Mouse (Mus musculus) layer of hippocampus, adult 9-10 months (tissue): ENCODE measurements around the gene Gas2l3.

Experiments used
- DNase-seq: peaks from one replicate; pipeline ENCODE4 v3.0.0; 2022; ENCODE audit warnings: low spot score

The Gas2l3 gene

DNA sequence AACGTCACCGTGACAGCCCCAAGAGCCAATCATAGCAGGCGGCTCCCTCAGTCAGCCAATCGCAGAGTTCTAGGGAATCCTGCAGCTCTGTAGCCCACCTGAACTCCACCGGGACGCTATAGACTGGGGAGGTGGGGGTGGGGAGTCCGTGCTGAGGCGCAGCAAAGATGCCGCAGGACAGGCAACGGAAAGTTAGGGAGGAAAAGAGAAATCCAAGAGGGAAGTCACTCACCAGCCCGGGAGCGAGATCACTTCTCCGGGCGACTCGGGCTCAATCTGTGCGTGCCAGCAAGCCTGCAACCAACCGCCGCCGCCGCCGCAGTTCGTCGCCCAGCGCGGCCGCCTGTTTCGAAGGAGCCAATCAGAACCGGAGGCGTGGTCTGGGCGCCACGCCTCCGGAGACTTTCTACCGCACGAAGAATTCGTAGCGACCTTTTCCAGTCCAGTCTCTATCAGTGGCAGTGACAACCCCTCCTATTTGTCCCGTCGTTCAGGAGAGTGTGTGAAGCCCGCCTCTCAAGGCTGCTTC, at the start of gene Gas2l3:
Gas2l3 (minus strand) TSS at position 345 of the 529 bp plus-strand sequence.
- DNase-seq = peak; percentile 46

DNA sequence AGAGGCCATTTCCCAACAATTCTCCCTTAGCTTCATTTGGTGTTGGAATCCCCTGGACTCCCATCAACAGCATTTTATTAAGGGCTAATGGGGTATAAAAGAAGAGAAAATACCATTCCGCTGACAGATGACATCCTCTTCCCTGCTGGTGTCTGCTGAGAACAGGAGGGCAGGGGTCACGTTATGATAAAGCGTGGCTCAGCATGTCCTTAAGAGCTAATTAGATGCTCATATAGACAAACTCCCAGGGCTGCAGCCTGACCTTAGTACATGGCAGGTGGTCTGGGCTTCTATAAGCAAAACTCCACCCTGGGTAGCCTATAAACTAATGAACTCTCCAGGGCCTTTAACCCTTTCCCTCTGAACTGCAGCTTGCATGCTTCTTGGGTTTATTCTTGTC, 47.6 kb upstream of the Gas2l3 start:
- DNase-seq = no peak

DNA sequence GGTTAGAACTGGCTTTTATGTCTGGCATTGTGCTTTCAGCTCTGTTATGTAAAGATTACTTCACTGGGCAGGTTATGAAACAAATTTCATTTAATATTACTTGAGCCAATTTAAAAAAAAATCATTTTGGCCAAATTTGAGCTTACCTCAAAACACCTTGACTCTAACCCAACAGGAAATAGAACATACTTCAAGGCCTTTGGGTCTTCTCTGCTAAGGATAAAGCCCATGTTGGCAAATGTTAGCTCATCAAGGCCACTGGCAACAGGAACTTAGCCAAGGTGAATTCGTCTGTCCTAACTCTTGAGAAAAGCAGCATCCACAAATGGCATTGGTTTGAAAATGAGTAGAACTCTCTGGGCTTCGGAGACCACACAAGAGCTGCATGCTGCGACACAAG, 46.5 kb upstream of the Gas2l3 start:
- DNase-seq = no peak

DNA sequence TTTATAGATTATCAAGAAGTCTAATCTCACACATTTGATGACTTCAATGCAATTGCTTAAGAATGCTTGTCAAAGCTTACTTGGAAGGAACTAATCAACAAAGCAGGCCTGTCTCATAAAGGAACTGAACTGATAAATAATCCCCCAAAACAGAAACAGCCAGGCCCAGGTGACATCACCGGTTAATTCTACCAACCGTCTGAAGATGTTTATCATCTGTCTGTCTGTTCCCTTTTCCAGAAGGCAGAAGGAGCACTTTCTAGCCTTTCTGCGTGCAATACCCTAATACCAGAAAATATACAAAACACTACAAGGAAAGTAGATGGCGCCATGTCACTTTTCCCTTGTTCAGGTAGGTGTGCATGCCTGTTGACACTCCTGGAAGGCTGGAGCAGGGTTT, 45.7 kb upstream of the Gas2l3 start:
- DNase-seq = no peak

DNA sequence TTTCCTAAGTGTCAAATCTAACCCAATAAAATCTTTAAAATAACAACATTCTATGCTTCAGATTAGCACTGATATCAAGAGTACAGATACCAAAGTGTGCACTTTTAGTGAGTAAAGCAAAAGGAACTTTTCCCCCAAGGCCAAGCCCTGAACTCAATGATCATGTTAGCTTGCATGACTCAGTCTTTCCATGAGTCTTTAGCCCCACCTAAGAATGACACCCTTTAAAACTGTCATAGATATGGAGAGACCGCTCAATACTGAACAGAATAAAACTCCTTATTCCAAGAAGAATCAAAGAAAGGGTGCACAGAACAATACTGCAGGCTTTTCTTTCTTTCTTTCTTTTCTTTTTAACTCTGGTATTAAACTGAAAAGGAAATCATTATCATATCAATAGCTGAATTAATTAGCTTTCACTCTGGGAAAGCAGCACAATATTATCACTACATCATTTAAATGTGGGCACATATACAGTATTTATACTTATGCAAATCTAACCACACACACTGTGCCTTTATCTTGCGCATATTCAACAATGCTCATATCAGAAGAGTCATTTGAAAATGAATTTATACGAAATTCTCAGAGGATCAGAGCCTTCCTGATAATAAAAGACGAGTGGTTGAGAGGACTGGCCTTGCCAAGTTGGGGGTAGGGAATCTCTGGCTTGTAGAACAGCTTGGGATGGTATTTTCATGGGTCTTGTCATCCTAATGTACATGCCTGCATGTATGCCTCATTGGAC, 43.4 kb upstream of the Gas2l3 start:
- no peak for DNase-seq

DNA sequence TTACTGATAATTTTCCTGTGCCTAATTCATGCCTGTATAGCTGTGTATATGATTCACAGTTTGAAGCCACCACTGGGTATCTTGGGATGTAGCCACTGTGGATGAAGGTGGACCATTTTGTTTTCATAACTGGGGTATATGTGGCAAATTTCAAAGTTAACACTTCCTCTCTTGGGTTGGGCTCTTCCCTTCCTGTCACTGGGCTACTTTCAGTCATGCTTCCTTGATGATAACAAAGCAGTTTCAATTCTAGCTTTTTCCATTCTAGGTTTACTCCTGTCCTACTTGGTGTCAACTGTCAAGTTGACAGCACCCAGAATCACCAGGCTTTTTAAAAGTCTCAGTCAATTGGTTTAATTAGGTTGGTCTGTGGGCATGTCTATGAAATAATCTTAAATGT, 41.1 kb upstream of the Gas2l3 start:
- no peak for DNase-seq

DNA sequence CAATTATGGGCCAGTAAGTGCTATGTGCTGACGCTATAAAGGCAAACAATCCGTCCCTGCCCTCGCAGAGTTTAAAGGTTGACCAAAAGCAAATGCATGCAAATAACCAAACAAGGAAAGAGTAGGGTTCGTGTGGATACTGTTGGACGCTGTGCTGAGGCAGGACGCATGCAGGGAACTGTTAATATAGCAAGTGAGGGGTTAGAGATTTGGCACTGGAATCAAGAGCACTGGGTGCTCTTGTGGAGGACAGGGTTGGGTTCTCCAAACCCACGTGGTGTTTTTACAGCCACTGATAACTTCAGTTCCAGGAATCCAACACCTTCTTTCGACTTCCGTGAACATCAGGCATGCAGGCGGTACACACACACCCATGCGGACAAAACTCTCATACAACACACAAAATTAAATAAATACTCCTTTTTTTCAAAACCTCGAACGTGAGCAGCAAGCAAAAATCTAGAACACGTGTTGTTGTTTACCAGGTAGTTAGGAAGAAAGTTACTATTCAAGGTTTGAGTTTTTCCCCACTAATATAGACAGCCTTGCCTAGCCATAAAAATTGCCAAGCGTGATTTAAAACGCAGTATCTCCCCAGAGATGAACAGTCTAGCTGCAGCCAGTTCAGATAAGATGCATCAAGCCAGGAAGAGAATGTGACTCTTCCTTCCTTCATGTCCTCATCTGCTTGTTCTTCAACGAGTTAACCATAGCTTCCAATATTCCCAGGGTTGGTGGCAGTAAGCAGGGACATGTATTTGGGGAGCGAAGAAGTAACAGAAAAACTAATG, 40.2 kb upstream of the Gas2l3 start:
- DNase-seq = no peak

DNA sequence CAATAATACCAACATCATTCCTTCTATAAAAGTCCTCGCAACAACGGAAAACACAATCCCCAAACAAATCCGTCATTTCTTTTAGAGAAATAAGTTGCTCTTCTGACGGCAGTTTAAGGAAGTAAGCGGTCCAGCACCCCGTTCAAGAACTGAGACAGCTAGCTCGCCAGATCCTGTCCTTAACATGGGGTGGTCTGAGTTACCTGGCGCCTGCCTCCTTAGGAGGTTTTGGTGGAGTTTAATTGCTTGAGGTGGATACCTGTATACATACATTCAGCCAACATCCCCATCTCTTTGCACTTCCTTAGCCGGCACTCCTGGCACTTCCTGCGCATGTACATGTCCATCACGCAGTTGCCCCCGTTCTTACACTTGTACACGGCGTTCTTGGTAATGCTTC, 39.3 kb upstream of the Gas2l3 start:
- no peak for DNase-seq

DNA sequence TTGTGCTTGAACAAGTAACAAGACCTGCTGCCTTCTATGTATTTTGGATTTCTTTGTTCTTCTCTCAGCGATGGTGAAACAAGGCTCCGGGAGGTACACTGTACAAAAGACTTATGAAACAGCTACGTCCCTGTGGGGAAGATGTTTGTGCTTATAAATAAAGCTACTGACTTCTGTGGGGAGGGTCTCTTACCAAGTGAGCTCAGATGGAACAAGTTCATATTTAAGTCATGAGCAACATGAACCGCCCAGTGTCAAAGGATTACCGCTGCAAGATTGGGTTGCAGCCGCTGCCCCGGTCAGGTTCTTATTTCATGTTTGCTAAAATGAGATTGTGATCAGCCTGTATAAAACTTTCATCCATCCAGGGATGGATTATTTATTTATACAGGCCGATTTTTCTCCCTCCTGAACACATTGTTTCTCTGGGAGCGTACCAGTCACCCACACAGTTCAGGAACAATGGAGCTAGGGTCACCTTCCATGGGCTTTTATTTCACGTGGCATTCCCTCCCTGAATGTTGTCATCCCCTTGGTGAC, 38.4 kb upstream of the Gas2l3 start:
- DNase-seq = no peak

DNA sequence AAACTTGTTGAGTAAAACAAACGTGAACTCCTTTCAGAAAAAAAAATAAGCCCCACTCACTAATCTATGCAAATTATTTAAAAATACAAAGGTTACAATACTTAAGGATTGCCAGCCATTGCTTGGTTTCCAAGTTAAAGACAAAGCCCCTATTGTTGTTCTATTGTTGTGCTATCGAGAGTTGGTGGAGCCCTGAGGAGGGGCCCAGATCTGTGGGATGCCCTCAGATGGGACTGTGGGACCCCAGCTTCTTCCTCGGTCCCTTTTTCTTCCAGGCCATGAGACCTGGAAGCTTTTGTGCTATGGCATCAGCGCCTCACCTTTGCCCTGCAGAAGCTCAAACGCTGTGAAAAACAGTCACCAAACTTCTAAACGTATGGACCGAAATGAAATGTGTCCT, 37.9 kb upstream of the Gas2l3 start:
- no peak for DNase-seq

DNA sequence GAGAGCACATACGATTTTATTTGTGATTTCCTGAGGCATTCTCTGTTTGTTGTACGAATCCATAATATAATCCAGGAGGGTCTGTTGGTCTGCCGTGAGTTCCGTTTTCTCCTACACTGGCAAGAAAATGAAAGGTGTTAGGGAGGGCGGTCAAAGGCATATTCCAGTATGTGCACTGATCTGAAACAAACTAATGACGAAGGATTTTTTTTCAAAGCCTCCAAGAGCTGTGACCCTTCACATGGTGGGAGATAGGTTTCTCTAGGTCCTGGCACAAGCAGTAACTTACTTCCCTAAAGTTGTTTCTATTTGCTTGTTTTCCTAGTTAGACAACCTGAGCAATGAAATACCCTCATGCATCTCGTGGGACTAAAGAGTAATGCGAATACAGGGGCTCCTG, 35.0 kb upstream of the Gas2l3 start:
- no peak for DNase-seq

DNA sequence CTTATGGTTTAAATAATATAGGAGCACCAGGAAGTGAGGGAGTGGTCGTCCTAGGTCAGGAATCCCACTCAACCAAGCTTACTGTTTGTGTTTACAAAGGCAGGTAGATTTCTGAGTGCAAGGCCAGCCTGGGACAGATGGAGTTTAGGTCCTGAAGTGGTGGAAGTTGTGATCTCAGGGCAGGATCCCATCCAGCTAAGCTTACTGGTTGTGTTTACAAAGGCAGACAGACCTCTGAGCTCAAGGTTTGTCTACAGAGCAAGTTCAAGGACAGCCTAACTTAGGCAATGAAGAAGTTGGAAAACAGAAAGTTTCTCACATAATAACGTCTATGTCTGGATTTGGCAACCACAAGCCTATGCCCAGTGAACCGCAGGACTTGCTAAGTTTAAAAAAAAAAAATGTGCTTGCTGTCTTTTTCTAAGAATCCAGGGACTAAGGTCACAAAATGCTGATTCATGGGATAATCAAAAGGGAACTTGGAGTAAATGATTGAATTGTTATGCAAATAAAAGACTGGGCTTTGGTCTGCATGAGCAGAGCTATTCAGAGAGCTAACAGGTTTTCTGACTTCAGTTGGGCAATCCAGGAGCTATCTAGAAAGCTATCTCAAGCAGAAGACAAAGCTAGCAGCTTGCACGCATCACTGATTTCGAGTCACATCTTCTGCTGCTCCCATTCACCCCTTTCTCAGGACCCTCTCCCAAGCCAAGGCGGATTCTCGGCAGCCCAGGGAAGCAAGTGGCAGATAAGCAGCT, 27.0 kb upstream of the Gas2l3 start:
- DNase-seq = no peak

DNA sequence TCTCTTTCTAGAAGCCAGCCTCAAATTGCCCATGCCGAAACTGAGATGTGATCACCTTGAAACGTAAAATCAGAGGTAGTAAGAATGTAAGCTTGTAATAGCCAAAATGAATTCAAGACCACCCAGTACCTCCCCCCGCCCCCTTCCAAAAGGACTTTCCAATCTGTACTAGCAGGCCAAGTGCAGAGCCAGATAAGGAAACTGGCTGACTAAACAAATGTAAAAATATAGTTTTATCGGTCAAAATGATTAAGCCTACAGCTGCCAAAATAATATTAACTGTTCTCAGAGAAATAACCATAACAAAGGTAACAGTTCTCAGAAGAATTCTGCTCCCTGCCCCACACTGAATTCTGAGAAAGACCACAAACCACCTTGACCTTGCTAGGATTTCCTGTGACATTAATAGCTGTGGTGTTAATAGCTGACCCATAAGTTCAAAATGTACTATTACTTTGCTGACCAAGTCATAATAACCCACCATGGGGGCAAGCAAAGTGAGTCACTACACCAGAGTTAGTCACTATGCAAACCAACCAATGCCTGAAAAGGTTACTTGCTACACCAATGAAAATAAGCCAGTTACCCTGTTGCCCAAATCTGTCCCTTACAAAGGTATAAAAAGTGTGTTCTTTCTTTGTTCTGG, 21.1 kb upstream of the Gas2l3 start:
- no peak for DNase-seq

DNA sequence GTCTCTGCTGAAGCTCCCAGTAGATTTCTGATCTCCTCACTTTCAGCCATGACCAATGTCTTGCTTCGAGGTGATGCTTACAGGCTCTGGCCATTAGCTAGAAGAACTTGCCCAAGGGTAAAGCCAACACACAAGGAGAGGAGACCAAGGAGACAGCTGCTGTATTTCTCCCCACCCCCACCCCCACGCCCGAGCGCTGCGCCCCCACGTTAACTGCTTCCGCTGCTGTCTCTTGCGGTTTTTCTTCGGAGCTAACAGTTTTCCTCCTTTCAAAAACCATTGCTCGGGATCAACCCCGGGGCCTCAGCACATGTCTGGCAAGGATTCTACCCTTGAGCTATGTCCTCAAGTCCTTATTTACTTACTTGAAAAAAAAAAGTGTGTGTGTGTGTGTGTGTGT, 19.1 kb upstream of the Gas2l3 start:
- DNase-seq = no peak

DNA sequence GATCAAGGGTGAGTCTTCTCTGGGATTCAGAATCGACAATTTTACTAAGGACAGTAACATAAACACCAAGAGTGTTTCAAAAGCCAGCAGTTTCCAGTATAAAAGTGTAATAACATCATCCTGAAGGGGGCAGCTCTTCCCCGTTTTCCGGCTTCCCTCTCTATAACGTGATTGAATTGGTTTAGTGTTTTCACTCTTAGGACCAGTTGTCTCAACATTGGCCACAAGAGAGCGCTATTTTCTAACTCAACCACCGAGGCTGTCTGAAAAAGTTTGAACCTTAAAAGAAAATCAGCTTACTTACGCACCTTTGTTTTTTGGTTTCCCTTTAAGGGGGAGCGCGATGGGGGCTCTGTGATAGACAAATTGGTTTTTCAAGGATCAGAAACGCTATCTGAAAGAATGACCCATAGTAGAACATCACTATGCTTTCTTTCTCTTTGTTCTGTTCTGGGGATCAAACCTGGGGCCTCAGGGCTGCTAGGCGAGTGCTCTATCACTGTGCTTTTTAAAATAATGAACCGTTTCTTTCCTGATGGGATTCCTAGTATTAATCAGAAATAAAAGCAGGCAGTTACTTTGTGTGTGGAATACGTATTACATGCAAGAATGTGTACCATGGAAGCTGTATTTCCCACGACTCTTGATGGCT, 18.2 kb upstream of the Gas2l3 start:
- peak; percentile 77 for DNase-seq

DNA sequence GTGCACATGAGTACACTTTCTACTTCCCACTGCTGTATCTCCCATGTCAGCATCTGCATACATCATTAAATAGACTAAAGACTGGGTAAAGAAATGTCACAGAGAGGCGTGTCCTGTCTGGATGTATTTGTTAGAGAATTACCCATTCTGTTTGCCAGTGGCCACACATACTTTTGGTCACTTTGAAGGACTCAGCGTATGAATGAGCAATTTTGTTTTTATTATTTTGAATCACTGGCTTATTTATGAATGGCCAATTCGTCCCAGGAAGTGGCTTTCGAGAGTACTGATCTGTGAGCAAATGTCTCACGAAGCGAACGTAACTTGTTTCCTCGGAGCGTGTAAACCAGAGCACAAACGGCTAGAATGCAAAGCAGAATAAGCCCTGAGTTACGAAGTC, 17.2 kb upstream of the Gas2l3 start:
- no peak for DNase-seq

DNA sequence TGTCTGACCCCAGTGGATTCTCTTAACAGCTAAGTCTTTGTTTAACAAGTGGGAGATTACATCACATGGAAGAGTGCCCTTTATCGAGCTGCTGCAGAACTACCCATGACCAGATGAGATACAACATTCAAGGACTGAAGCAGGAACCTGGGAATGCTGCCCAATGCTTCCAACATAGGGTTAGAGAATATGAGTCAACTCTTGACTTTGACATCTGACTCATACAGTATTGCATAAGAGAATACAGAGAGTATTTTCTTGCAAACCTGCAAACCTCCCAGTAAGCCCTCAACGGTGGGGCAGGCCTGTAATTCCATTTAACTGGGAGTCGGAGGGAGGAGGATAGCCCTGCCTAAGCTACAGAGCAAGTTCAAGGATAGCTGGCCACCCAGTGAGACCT, 15.0 kb upstream of the Gas2l3 start:
- no peak for DNase-seq

DNA sequence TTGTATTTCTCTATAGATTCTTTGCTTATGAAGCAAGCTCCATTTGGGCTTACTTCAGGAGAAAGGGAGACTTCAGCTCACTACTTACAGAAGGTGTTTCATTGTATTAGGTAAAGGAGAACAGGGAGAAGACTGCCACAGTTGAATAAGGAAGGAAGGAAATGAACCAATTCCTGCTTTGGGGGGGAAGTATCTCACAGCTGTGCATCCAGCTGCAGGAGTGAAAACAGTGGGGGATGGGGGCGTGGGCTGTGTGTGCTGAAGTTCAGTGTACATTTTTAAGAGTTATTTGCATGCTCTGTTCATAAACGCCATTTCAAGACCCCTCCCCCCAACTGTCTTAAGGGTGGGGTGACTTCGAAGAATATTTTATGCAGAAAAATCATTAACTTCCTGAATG, 10.0 kb upstream of the Gas2l3 start:
- DNase-seq = no peak

DNA sequence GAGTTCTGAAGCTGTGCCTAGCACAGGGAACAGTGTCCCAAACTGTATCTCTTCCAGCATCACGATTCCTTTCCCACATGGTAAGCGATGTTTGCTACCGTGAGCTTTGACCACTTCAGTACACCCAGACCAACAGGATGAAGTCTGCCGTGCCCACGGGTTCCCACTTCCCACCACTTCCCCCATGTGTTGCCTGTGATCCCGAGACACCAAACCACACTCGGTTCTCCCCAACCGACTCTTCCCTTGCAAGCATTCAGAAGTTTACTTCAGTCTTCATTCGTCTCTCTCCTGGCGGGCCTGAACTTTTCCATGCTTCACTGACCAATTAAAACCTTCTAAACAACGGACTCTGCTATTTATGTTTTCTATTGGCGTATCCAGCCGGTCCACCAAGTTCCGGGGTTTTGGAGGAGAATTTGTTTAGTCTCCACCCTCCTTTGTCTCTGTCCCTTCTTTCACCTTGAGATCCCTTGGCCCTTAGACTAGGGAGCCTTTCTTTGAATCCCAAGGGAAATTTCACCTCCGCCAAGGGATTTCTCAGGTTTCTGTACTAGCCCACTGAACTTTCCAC, 9.4 kb upstream of the Gas2l3 start:
- no peak for DNase-seq

DNA sequence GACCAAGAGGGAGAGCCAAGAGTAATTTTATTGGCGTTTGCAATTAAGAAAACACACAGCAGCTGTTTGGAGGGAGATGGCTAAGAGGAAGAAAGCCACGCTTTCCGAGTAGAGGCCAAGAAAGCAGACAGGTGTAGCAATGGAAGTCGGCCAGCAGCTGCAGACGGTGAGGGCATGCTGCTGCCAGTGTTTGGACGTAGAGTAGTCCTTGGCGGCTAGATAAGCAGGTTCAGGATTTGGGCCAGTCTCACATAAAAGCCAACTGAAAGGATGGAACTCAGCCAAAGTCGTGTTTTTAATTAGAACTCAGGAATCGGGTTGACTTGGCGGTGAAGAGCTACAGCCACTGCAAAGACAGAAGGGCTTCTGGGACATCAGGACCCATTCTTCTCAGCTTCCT, 6.6 kb upstream of the Gas2l3 start:
- no peak for DNase-seq

DNA sequence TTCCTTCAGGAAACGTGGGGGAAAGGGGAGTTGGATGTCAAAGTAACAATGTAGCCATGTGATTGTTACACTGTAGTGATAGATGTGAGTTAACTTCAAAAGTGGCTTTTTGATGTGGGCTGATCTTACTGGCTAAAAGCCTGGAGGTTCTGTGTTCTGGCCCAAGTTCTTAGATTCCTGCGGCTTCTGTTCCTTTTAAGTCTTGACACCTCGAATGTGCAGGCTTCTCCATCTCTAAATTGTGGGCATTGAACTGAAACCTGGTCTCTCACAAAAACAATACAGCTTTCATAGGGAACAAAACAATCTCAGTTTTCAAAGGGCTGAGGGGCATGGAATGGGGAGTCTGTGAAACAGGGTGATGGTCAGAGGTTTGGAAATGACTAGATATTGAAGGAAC, 614 bp upstream of the Gas2l3 start:
- DNase-seq = no peak
